Mouse (Mus musculus) heart, embryonic 16.5 days (tissue): ENCODE results near the gene Vnn1. TPM values are rescaled to one million over a fixed set of nuclear protein-coding genes. Genes with fewer than 3 reads are reported as not detected.

Source experiments
- ATAC-seq: fragments of 200-750 bp; cut with Nextera tagmentation; replicated peaks from 2 replicates; pipeline ENCODE4 v1.8.0; 2017; ENCODE audit warnings: moderate number of reproducible peaks; ENCODE audit not compliant: insufficient read depth, low FRiP score; ENCODE audit errors: extremely low read depth
- H3K27ac ChIP-seq: fragments of 300-500 bp; sonication (generic); 2 replicates; pipeline ENCODE4 v1.5.1; 2014; ENCODE audit warnings: mild to moderate bottlenecking, low read length, control low read depth, moderate library complexity
- H3K27me3 ChIP-seq: fragments of 300-500 bp; sonication (generic); 2 replicates; pipeline ENCODE4 v1.6.1; 2014; ENCODE audit warnings: low read length, mixed read lengths; ENCODE audit not compliant: control insufficient read depth, insufficient read depth
- H3K36me3 ChIP-seq: fragments of 300-500 bp; sonication (generic); 2 replicates; pipeline ENCODE4 v1.6.1; 2014; ENCODE audit not compliant: control insufficient read depth, insufficient read depth
- H3K4me1 ChIP-seq: fragments of 300-500 bp; sonication (generic); 2 replicates; pipeline ENCODE4 v1.6.1; 2014; ENCODE audit warnings: low read length, mixed read lengths; ENCODE audit not compliant: control insufficient read depth, insufficient read depth
- H3K4me2 ChIP-seq: fragments of 300-500 bp; sonication (generic); 2 replicates; pipeline ENCODE4 v1.6.1; 2014; ENCODE audit warnings: low read depth, mild to moderate bottlenecking, control low read depth, low read length
- H3K4me3 ChIP-seq: fragments of 300-500 bp; sonication (generic); 2 replicates; pipeline ENCODE4 v1.5.1; 2014; ENCODE audit warnings: mild to moderate bottlenecking, control low read depth, low read length
- H3K9ac ChIP-seq: fragments of 300-500 bp; sonication (generic); 2 replicates; pipeline ENCODE4 v1.6.1; 2014; ENCODE audit warnings: low read length, control low read depth
- H3K9me3 ChIP-seq: fragments of 300-500 bp; sonication (generic); replicated peaks from 2 replicates; pipeline ENCODE4 v1.6.1; 2016; ENCODE audit warnings: low read length; ENCODE audit not compliant: control insufficient read depth
- WGBS: fragments of 180-500 bp; shearing (Covaris S2); extraction: QIAGEN DNeasy Blood & Tissue Kit; methylation state at CpG from one replicate; pipeline ENCODE4 v1.1.7; 2014; 5-methylcytosine and 5-hydroxymethylcytosine counted together
- polyA plus RNA-seq: library from polyadenylated mRNA; unstranded; fragments of >200 nt; fragmentation: Nextera tagmentation; extraction: Ambion mirVana; gene quantifications from 2 replicates; pipeline ENCODE4 v1.2.1, GENCODE M21; 2015

Vnn1 gene
- polyA plus RNA-seq, 1 experiment from 2014 or later, result 2.3 TPM

GRCm38 (mm10) chr10:23949508-23950005, 55.1 kb downstream of the Vnn1 start, which contains the start of gene Taar3:
Gene Taar3, plus strand, starts transcription at chr10:23949558.
- Histone ChIP-seq H3K4me3 (no peak within 1 kb of the TSS), H3K27me3 (no peaks in the 10 kb centered on the region), H3K4me1 (no peaks in the 10 kb centered on the region), H3K4me2 (no peak within 1 kb of the TSS), H3K9ac (no peak within 1 kb of the TSS), H3K27ac (no peak within 1 kb of the TSS), H3K36me3 (no peaks in the 10 kb centered on the region), H3K9me3 (no peaks in the 10 kb centered on the region)
- WGBS, result 79% methylated on average over 16 of the region's 16 CpGs
- no peak for ATAC-seq

- no peak overlapping the region for H3K27ac ChIP-seq
- no peaks in the 10 kb centered on the region for H3K4me1 ChIP-seq
- no peak overlapping the region for H3K9ac ChIP-seq
- 76% methylated on average over 6 of the region's 6 CpGs for WGBS
- no peak overlapping the region for H3K4me2 ChIP-seq
- H3K9me3 ChIP-seq, result no peaks in the 10 kb centered on the region
- H3K27me3 ChIP-seq, result no peaks in the 10 kb centered on the region
- H3K36me3 ChIP-seq, result no peaks in the 10 kb centered on the region
- ATAC-seq, result no peak
- H3K4me3 ChIP-seq, result no peak overlapping the region
Observed at GRCm38 (mm10) chr10:23951714-23952113, 57.2 kb downstream of the Vnn1 start.

Other genes starting within 250 kb of the Vnn1 start
- 80.6 and 89.4 TPM in 2 replicates for gene Rps12, start 107.4 kb upstream of the Vnn1 start, polyA plus RNA-seq
- 8.3 and 9.1 TPM in 2 replicates for gene Slc18b1, start 97.7 kb upstream of the Vnn1 start, polyA plus RNA-seq
- 0.08 and 0.16 TPM in 2 replicates for gene Vnn3, start 43.2 kb upstream of the Vnn1 start, polyA plus RNA-seq
- not detected in 2 replicates for gene Taar1, start 25.7 kb downstream of the Vnn1 start, polyA plus RNA-seq
- not detected in 2 replicates for gene Taar2, start 43.9 kb downstream of the Vnn1 start, polyA plus RNA-seq
- gene Taar3, start 54.9 kb downstream of the Vnn1 start, polyA plus RNA-seq, result not detected in 2 replicates
- gene Taar4, start 65.8 kb downstream of the Vnn1 start, polyA plus RNA-seq, result not detected in 2 replicates
- not detected in 2 replicates for gene Taar5, start 76.0 kb downstream of the Vnn1 start, polyA plus RNA-seq
- not detected in 2 replicates for gene Taar6, start 91.0 kb downstream of the Vnn1 start, polyA plus RNA-seq
- gene Taar7a, start 98.8 kb downstream of the Vnn1 start, polyA plus RNA-seq, result not detected in 2 replicates
- not detected in 2 replicates for gene Taar7b, start 105.3 kb downstream of the Vnn1 start, polyA plus RNA-seq
- not detected in 2 replicates for gene Taar7d, start 132.5 kb downstream of the Vnn1 start, polyA plus RNA-seq
- gene Taar7e, start 142.9 kb downstream of the Vnn1 start, polyA plus RNA-seq, result not detected in 2 replicates
- gene Taar7f, start 154.8 kb downstream of the Vnn1 start, polyA plus RNA-seq, result not detected in 2 replicates
- not detected in 2 replicates for gene Taar8a, start 181.8 kb downstream of the Vnn1 start, polyA plus RNA-seq
- not detected in 2 replicates for gene Taar8b, start 197.6 kb downstream of the Vnn1 start, polyA plus RNA-seq
- gene Taar8c, start 207.2 kb downstream of the Vnn1 start, polyA plus RNA-seq, result not detected in 2 replicates
- not detected in 2 replicates for gene Taar9, start 214.8 kb downstream of the Vnn1 start, polyA plus RNA-seq